Mouse (Mus musculus): ENCODE measurements at regions not wholly inside any gene's neighbourhood (a gene's known extent, or its start where the extent isn't known, plus 50 kb on each side); places are given as distances from the start of the nearest gene placed in this dataset.

DNA sequence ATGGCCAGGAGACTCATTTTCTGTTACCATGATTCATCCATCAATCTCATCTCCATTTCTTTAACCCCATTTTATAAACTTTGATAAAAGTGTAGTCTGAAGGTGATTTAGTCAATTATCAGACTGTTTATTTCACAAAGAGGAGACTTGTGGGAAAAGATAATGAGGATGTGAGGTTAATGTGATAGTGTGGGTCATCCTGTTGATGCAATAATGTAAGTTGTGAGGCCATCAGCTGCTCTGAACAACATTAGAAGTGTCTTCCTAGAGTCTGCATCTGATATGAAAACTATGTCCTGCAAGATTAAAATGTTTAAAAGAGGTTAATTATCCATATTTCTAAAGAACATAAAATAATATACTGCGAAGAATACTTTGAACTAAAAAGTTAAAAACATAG, 842.8 kb downstream of the Pcdh17 start:
- ATAC-seq (ENCODE audit: poor library complexity, severe bottlenecking): peak; percentile 65

GRCm38 (mm10) chr14:85287460-85287859, 844.1 kb downstream of the Pcdh17 start:
- peak; percentile 77 for ATAC-seq (ENCODE audit: poor library complexity, severe bottlenecking)

GRCm38 (mm10) chr14:85298991-85299390, 855.6 kb downstream of the Pcdh17 start:
- ATAC-seq (ENCODE audit: poor library complexity, severe bottlenecking): no peak

- no peak for ATAC-seq (ENCODE audit: poor library complexity, severe bottlenecking)
Observed at GRCm38 (mm10) chr14:85320679-85321078, 877.3 kb downstream of the Pcdh17 start.

GRCm38 (mm10) chr14:85333277-85333676, 889.9 kb downstream of the Pcdh17 start:
- no peak for ATAC-seq (ENCODE audit: poor library complexity, severe bottlenecking)

DNA sequence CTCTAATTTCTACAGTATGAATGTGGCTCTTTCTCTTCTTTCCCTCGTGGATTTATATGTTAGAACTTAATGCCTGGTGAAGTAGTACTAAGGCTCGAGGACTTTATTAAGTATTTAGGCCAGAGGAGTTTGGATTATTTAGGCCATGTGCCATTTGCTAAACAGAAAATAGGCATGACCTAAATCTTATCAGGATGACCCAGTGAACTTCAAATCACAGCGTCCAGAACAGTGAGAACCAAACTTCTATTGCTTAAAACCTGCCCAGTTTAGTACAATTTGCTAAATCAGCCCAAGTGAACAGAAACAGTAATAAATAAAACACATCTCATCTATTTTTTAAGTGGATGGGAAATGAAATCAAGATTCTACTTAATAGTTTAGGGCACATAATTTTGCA, 893.8 kb downstream of the Pcdh17 start:
- ATAC-seq (ENCODE audit: poor library complexity, severe bottlenecking): no peak

GRCm38 (mm10) chr14:85354626-85355355, 911.4 kb downstream of the Pcdh17 start:
- ATAC-seq (ENCODE audit: poor library complexity, severe bottlenecking): no peak

DNA sequence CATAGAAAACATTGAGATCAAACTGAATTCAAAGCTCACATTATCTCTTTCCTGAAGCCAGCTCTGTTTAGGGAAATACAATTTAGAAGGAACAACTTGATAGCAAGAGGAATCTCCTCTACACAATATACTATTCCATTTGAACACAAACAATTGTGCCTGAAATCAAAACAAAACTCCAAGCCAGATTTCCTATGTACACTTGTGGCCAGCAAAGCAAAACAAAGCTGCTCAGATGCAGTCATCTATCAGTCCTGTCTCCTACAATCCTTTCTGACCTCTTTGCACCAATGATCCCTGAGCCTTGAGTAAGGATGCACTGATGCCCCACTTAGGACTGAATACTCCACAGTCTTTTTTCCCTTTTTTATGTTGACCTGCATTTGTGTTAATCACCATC, 920.2 kb downstream of the Pcdh17 start:
- ATAC-seq (ENCODE audit: poor library complexity, severe bottlenecking): no peak

- ATAC-seq (ENCODE audit: poor library complexity, severe bottlenecking): no peak
Observed at GRCm38 (mm10) chr14:85373312-85373711, 929.9 kb downstream of the Pcdh17 start.

- ATAC-seq (ENCODE audit: poor library complexity, severe bottlenecking): no peak
Observed at GRCm38 (mm10) chr14:85403644-85404043, 960.3 kb downstream of the Pcdh17 start.
